Mouse (Mus musculus) ES-Bruce4 (cell line): ENCODE results near the gene Cnot1. TPM values are rescaled to one million over a fixed set of nuclear protein-coding genes. Genes with fewer than 3 reads are reported as not detected.
"Not testable (repeated sequence)": the region's sequence is repeated elsewhere in the genome, so short reads cannot be mapped to it uniquely, and the experiment has no call there.

Experiments
- H3K27ac ChIP-seq: 2 replicates; pipeline ENCODE4 v1.5.1; 2012; ENCODE audit warnings: low read length, inconsistent platforms; ENCODE audit not compliant: insufficient read depth
- H3K27me3 ChIP-seq: 2 replicates; pipeline ENCODE4 v1.6.1; 2012; ENCODE audit warnings: mild to moderate bottlenecking, low read length, inconsistent platforms; ENCODE audit not compliant: control insufficient read depth, poor library complexity, insufficient read depth, severe bottlenecking
- H3K36me3 ChIP-seq: 2 replicates; pipeline ENCODE4 v1.6.1; 2012; ENCODE audit warnings: inconsistent platforms, mild to moderate bottlenecking, low read length, moderate library complexity; ENCODE audit not compliant: control insufficient read depth, poor library complexity, insufficient read depth, severe bottlenecking
- H3K4me1 ChIP-seq: one replicate; pipeline ENCODE4 v1.8.1; 2011; ENCODE audit warnings: low read length; ENCODE audit not compliant: control insufficient read depth, insufficient read depth
- H3K4me3 ChIP-seq: 2 replicates; pipeline ENCODE4 v1.5.1; 2011; ENCODE audit warnings: low read depth, mild to moderate bottlenecking, low read length
- H3K9ac ChIP-seq: 2 replicates; pipeline ENCODE4 v1.6.1; 2012; ENCODE audit warnings: low read depth, mild to moderate bottlenecking, inconsistent platforms; ENCODE audit not compliant: poor library complexity, severe bottlenecking
- H3K9me3 ChIP-seq: replicated peaks from 2 replicates; pipeline ENCODE4 v1.6.1; 2012; ENCODE audit warnings: mild to moderate bottlenecking, low read length, inconsistent platforms; ENCODE audit not compliant: control insufficient read depth, poor library complexity, insufficient read depth, severe bottlenecking
- CTCF ChIP-seq: IDR thresholded peaks from one replicate; pipeline ENCODE4 v1.8.1; 2011; ENCODE audit warnings: low read depth, low read length
- EP300 ChIP-seq: IDR thresholded peaks from 2 replicates; pipeline ENCODE4 v1.6.1; 2011; ENCODE audit warnings: low read depth, low read length; ENCODE audit not compliant: insufficient read depth
- POLR2A ChIP-seq: IDR thresholded peaks from one replicate; pipeline ENCODE4 v1.8.1; 2011; ENCODE audit warnings: low read length; ENCODE audit not compliant: insufficient read depth
- polyA plus RNA-seq: library from polyadenylated mRNA; stranded (reverse); fragments of >200 nt; gene quantifications from 2 replicates; pipeline ENCODE4 v1.2.4, GENCODE M21; 2011; ENCODE audit warnings: low read depth; ENCODE audit not compliant: missing spikeins, insufficient read depth, insufficient read length

Cnot1 gene
- polyA plus RNA-seq, 1 experiment: 465 TPM

- Histone ChIP-seq H3K9ac (no peak overlapping the region), H3K4me1 (peaks cover 7% of the 10 kb centered on the region), H3K9me3 (no peaks in the 10 kb centered on the region), H3K4me3 (no peak overlapping the region), H3K27me3 (no peaks in the 10 kb centered on the region), H3K27ac (no peak overlapping the region), H3K36me3 (peaks cover 29% of the 10 kb centered on the region)
- TF ChIP-seq POLR2A (no peak), CTCF (no peak), EP300 (no peak)
These were observed 30.0 kb upstream of the Cnot1 start for GRCm38 (mm10) chr8:95837266-95837665.

GRCm38 (mm10) chr8:95835891-95836290, 28.6 kb upstream of the Cnot1 start:
- Histone ChIP-seq H3K9me3 (no peaks in the 10 kb centered on the region), H3K4me3 (no peak overlapping the region), H3K9ac (no peak overlapping the region), H3K4me1 (peaks cover 7% of the 10 kb centered on the region), H3K27ac (no peak overlapping the region), H3K27me3 (no peaks in the 10 kb centered on the region), H3K36me3 (peaks cover 17% of the 10 kb centered on the region)
- TF ChIP-seq CTCF (no peak), EP300 (no peak)

GRCm38 (mm10) chr8:95833435-95833984, 26.2 kb upstream of the Cnot1 start:
- no peak for TF ChIP-seq CTCF
- peak; percentile 99 for TF ChIP-seq EP300
- peak; percentile 26 for TF ChIP-seq POLR2A
- Histone ChIP-seq H3K9me3 (no peaks in the 10 kb centered on the region), H3K27ac (peak overlapping the region; percentile 84), H3K36me3 (peaks cover 9% of the 10 kb centered on the region; the same call in 1 of the 2 replicates), H3K9ac (peak overlapping the region; percentile 49), H3K4me1 (peaks cover 10% of the 10 kb centered on the region), H3K27me3 (no peaks in the 10 kb centered on the region), H3K4me3 (peak overlapping the region; percentile 43)

GRCm38 (mm10) chr8:95832603-95833434, 25.6 kb upstream of the Cnot1 start:
- Histone ChIP-seq H3K27ac (peak overlapping the region; percentile 84), H3K27me3 (no peaks in the 10 kb centered on the region), H3K9ac (peak overlapping the region; percentile 49), H3K4me3 (peak overlapping the region; percentile 47), H3K4me1 (peaks cover 10% of the 10 kb centered on the region), H3K36me3 (peaks cover 9% of the 10 kb centered on the region; the same call in 1 of the 2 replicates), H3K9me3 (no peaks in the 10 kb centered on the region)
- TF ChIP-seq EP300 (no peak), CTCF (peak; percentile 65)

- Histone ChIP-seq H3K4me3 (no peak overlapping the region), H3K9me3 (no peaks in the 10 kb centered on the region)
- TF ChIP-seq CTCF (no peak), EP300 (peak; percentile 93), POLR2A (no peak)
These were observed 22.9 kb upstream of the Cnot1 start for GRCm38 (mm10) chr8:95830144-95830543.

GRCm38 (mm10) chr8:95825162-95825561, 17.9 kb upstream of the Cnot1 start, which contains the start of gene Sap18b:
Gene Sap18b, plus strand, starts transcription at chr8:95825346.
- not testable (repeated sequence) for H3K27ac ChIP-seq, H3K9me3 ChIP-seq, H3K36me3 ChIP-seq, H3K4me1 ChIP-seq, H3K27me3 ChIP-seq
- H3K4me3 ChIP-seq: peak within 1 kb of the TSS; percentile 28; the same call in 1 of the 2 replicates
- H3K9ac ChIP-seq: 0 out of 2 replicates have a peak within 1 kb of the TSS, but pooled peaks have one; percentile 23

More at GRCm38 (mm10) chr8:95830144-95830543, 22.9 kb upstream of the Cnot1 start:
- Histone ChIP-seq H3K4me1 (peaks cover 8% of the 10 kb centered on the region), H3K36me3 (no peaks in the 10 kb centered on the region), H3K27me3 (no peaks in the 10 kb centered on the region), H3K9ac (no peak overlapping the region), H3K27ac (0 out of 2 replicates have a peak overlapping the region, but pooled peaks have one; percentile 23)
